Mouse (Mus musculus) stomach, embryonic 15.5 days (tissue): Measurements from ENCODE around the gene Gm5901. TPM values are rescaled to one million over a fixed set of nuclear protein-coding genes. Genes with fewer than 3 reads are reported as not detected.
"Not testable (repeated sequence)": the region's sequence is repeated elsewhere in the genome, so short reads cannot be mapped to it uniquely, and the experiment has no call there.

Source experiments
- ATAC-seq: fragments of 200-750 bp; cut with Nextera tagmentation; 2 replicates; pipeline ENCODE4 v1.8.0; 2017; ENCODE audit warnings: low read depth, moderate number of reproducible peaks, moderate TSS enrichment; ENCODE audit not compliant: insufficient read depth, low FRiP score
- H3K27ac ChIP-seq: fragments of 300-500 bp; sonication (generic); 2 replicates; pipeline ENCODE4 v1.5.1; 2015; ENCODE audit warnings: mild to moderate bottlenecking, inconsistent platforms
- H3K27me3 ChIP-seq: fragments of 300-500 bp; sonication (generic); replicated peaks from 2 replicates; pipeline ENCODE4 v1.6.1; 2015; ENCODE audit warnings: inconsistent platforms
- H3K36me3 ChIP-seq: fragments of 300-500 bp; sonication (generic); 2 replicates; pipeline ENCODE4 v1.6.1; 2015; ENCODE audit warnings: inconsistent platforms
- H3K4me1 ChIP-seq: fragments of 300-500 bp; sonication (generic); 2 replicates; pipeline ENCODE4 v1.6.1; 2015; ENCODE audit warnings: inconsistent platforms
- H3K4me2 ChIP-seq: fragments of 300-500 bp; sonication (generic); 2 replicates; pipeline ENCODE4 v1.6.1; 2015; ENCODE audit warnings: mild to moderate bottlenecking, inconsistent platforms
- H3K4me3 ChIP-seq: fragments of 300-500 bp; sonication (generic); replicated peaks from 2 replicates; pipeline ENCODE4 v1.5.1; 2015; ENCODE audit warnings: inconsistent platforms
- H3K9ac ChIP-seq: fragments of 300-500 bp; sonication (generic); 2 replicates; pipeline ENCODE4 v1.6.1; 2015; ENCODE audit warnings: inconsistent platforms
- H3K9me3 ChIP-seq: fragments of 300-500 bp; sonication (generic); 2 replicates; pipeline ENCODE4 v1.6.1; 2016; ENCODE audit warnings: inconsistent platforms
- WGBS: fragments of 180-500 bp; shearing (Covaris S2); methylation state at CpG from one replicate; pipeline ENCODE4 v1.1.7; 2015; 5-methylcytosine and 5-hydroxymethylcytosine counted together
- polyA plus RNA-seq: library from polyadenylated mRNA; unstranded; fragments of >200 nt; fragmentation: Nextera tagmentation; extraction: Ambion mirVana; gene quantifications from 2 replicates; pipeline ENCODE4 v1.2.1, GENCODE M21; 2015

The Gm5901 gene
- polyA plus RNA-seq, 1 experiment from 2014 or later, result not detected

DNA sequence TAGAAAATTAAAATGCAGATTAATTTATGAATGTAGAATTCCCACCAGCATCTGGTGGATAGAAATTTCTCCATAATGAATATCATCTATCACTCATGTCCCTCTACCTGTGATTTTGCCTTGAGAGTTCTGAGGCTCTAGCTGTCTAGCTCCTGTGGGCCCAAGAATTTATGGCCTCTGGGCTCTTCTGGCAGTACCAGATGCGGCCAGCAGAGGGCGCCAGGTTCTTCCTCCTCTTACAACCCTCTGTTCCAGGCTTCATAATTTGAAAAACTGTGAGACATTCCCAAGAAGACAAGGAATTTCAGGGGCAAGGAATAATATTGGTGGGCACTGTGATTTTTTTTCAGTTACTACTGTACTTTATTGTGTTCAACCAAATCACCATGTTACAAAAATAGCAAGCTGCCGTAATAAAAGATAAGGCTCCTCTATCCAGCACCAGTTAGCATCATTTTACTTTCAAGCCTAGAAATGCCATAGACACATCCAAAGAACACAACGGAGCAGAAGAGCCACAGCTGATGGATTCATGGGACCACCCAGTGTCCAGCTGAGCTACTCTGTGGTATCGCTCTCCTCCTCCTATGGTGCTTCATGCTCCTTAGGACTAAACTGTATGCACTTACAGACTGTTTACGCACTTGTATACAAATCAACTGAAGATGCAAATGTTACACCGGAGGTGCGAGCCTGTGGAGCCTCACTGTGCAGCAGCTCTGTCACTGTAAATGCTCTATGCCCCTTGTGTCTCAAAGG is 37.2 kb downstream of the Gm5901 start:
- WGBS, result 56% methylated on average over 8 of the region's 8 CpGs

DNA sequence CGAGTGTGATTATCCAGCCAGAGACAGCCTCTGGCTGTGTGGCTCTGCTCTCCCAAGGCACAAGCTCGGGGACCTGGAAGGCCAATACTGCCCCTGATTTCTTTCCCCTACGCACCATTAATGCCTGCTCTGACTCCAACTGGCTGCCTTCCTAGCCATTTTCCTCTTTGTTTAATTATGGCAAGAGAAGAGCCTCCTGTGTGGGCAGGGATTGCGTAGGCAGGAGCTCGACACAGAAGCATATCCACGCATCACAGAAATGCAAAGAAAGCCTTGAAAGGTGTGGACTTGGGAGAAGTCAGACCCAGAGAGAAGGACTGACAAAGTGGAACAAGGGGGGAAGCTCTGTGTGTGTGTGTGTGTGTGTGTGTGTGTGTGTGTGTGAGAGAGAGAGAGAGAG is 39.5 kb downstream of the Gm5901 start:
- no peak overlapping the region for H3K4me2 ChIP-seq
- no peak for ATAC-seq
- no peak overlapping the region for H3K27ac ChIP-seq
- H3K4me3 ChIP-seq, result no peak overlapping the region
- no peaks in the 10 kb centered on the region for H3K4me1 ChIP-seq
- no peak overlapping the region for H3K9ac ChIP-seq
- H3K27me3 ChIP-seq, result no peaks in the 10 kb centered on the region
- H3K36me3 ChIP-seq, result no peaks in the 10 kb centered on the region
- no peaks in the 10 kb centered on the region for H3K9me3 ChIP-seq
- WGBS, result 48% methylated on average over 6 of the region's 6 CpGs

More for the DNA sequence above, 37.2 kb downstream of the Gm5901 start:
- not testable (repeated sequence) for H3K9me3 ChIP-seq, H3K4me2 ChIP-seq, H3K36me3 ChIP-seq, H3K4me3 ChIP-seq, H3K27me3 ChIP-seq, H3K4me1 ChIP-seq, H3K9ac ChIP-seq, H3K27ac ChIP-seq, ATAC-seq

DNA sequence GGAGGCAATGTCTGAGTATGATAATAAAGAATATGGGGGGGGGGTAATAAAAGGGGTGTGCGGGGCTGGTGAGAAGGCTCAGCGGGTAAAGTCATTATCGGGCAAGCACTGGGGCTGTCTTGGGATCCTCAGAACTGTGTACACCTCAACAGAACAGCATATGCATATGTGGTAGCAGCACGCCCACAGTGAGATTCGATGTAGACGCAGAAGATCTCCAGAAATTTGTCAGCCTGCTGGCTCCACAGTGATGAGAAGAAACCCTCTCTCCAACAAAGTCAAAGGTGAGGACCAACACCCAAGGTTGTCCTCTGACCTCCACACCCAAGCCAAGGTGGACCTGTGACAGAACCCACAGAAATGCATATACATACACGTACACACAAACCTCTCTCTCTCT is 41.7 kb downstream of the Gm5901 start:
- H3K9ac ChIP-seq, result no peak overlapping the region
- WGBS, result 87% methylated on average over 7 of the region's 7 CpGs

GRCm38 (mm10) chr7:105418106-105418505 is 43.3 kb downstream of the Gm5901 start:
- no peaks in the 10 kb centered on the region for H3K36me3 ChIP-seq

More for the DNA sequence above, 41.7 kb downstream of the Gm5901 start:
- no peaks in the 10 kb centered on the region for H3K9me3 ChIP-seq
- no peak for ATAC-seq
- no peak overlapping the region for H3K27ac ChIP-seq
- no peaks in the 10 kb centered on the region for H3K4me1 ChIP-seq
- no peaks in the 10 kb centered on the region for H3K36me3 ChIP-seq
- no peak overlapping the region for H3K4me3 ChIP-seq
- H3K4me2 ChIP-seq, result no peak overlapping the region
- no peaks in the 10 kb centered on the region for H3K27me3 ChIP-seq

GRCm38 (mm10) chr7:105420903-105421302 is 46.1 kb downstream of the Gm5901 start:
- no peak overlapping the region for H3K27ac ChIP-seq
- H3K36me3 ChIP-seq, result no peaks in the 10 kb centered on the region
- H3K4me3 ChIP-seq, result no peak overlapping the region
- H3K27me3 ChIP-seq, result peaks cover 14% of the 10 kb centered on the region; the same call in 1 of the 2 replicates
- no peak overlapping the region for H3K9ac ChIP-seq
- H3K4me1 ChIP-seq, result peaks cover 7% of the 10 kb centered on the region; the same call in 1 of the 2 replicates
- WGBS, result 15% methylated on average over 2 of the region's 2 CpGs
- no peak overlapping the region for H3K4me2 ChIP-seq
- peak; percentile 33; the same call in 1 of the 2 replicates for ATAC-seq
- H3K9me3 ChIP-seq, result no peaks in the 10 kb centered on the region

More at GRCm38 (mm10) chr7:105418106-105418505, 43.3 kb downstream of the Gm5901 start:
- Histone ChIP-seq H3K9ac (no peak overlapping the region), H3K4me3 (no peak overlapping the region), H3K4me1 (no peaks in the 10 kb centered on the region), H3K9me3 (no peaks in the 10 kb centered on the region), H3K4me2 (no peak overlapping the region), H3K27ac (no peak overlapping the region), H3K27me3 (no peaks in the 10 kb centered on the region)
- 84% methylated on average over 5 of the region's 5 CpGs for WGBS
- ATAC-seq, result no peak

DNA sequence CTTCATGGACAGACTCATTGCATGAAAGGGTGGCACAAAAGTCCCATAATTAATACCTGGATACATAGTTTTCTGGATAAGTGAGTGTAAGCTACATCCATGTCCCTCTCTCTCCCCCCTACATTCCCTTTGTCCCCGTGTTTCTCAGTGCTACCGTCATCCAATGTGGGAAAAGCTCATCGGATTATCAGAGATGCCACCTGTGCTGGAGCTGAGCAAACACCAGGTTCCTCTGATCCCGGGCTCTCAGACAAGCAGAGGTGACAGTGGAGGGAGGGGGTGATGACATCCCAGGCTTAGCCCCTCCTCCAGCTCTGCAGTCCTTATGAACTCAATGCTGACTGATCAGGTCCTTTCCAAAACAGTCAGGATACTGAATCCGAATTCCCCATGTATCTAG is 49.5 kb downstream of the Gm5901 start:
- Histone ChIP-seq H3K27me3 (peaks cover 24% of the 10 kb centered on the region), H3K4me1 (peaks cover 10% of the 10 kb centered on the region; the same call in 1 of the 2 replicates), H3K36me3 (no peaks in the 10 kb centered on the region), H3K9me3 (no peaks in the 10 kb centered on the region), H3K4me3 (no peak overlapping the region), H3K9ac (no peak overlapping the region), H3K4me2 (no peak overlapping the region), H3K27ac (no peak overlapping the region)
- ATAC-seq, result no peak
- WGBS, result 23% methylated on average over 5 of the region's 5 CpGs

GRCm38 (mm10) chr7:105425424-105426043 is 50.7 kb downstream of the Gm5901 start, which contains the start of gene Cckbr:
TSS of gene Cckbr (plus strand) at chr7:105425731.
- peak; percentile 83 for ATAC-seq
- Histone ChIP-seq H3K36me3 (no peaks in the 10 kb centered on the region), H3K4me2 (peak within 1 kb of the TSS; percentile 81), H3K27ac (no peak within 1 kb of the TSS), H3K4me3 (peak within 1 kb of the TSS; percentile 38), H3K9me3 (no peaks in the 10 kb centered on the region), H3K27me3 (peaks cover 24% of the 10 kb centered on the region), H3K4me1 (peaks cover 10% of the 10 kb centered on the region; the same call in 1 of the 2 replicates), H3K9ac (no peak within 1 kb of the TSS)
- WGBS, result 2% methylated on average over 31 of the region's 31 CpGs

GRCm38 (mm10) chr7:105426051-105426450 is 51.2 kb downstream of the Gm5901 start:
- Histone ChIP-seq H3K4me2 (peak overlapping the region; percentile 81), H3K9ac (no peak overlapping the region), H3K9me3 (no peaks in the 10 kb centered on the region), H3K27ac (no peak overlapping the region), H3K4me1 (peaks cover 10% of the 10 kb centered on the region; the same call in 1 of the 2 replicates), H3K36me3 (no peaks in the 10 kb centered on the region), H3K27me3 (peaks cover 24% of the 10 kb centered on the region), H3K4me3 (peak overlapping the region; percentile 38)
- 0 out of 2 replicates have a peak, but pooled peaks have one; percentile 13 for ATAC-seq
- 5% methylated on average over 11 of the region's 11 CpGs for WGBS

Other genes with a start within 250 kb of the Gm5901 start
- not detected in 2 replicates for gene Olfr683, start 228.0 kb upstream of the Gm5901 start, polyA plus RNA-seq
- gene Olfr684, start 211.4 kb upstream of the Gm5901 start, polyA plus RNA-seq, result not detected in 2 replicates
- not detected in 2 replicates for gene Olfr685, start 189.0 kb upstream of the Gm5901 start, polyA plus RNA-seq
- not detected in 2 replicates for gene Olfr686, start 167.6 kb upstream of the Gm5901 start, polyA plus RNA-seq
- gene Olfr688, start 86.9 kb upstream of the Gm5901 start, polyA plus RNA-seq, result not detected in 2 replicates
- 0.08 TPM in 1 of 2 replicates, not detected in the other for gene Olfr689, start 63.9 kb upstream of the Gm5901 start, polyA plus RNA-seq
- gene Olfr690, start 40.9 kb upstream of the Gm5901 start, polyA plus RNA-seq, result not detected in 2 replicates
- gene Olfr691, start 32.8 kb upstream of the Gm5901 start, polyA plus RNA-seq, result not detected in 2 replicates
- gene Olfr692, start 6.8 kb upstream of the Gm5901 start, polyA plus RNA-seq, result not detected in 2 replicates
- gene Fam160a2, start 25.0 kb downstream of the Gm5901 start, polyA plus RNA-seq, result 40.7 and 44.0 TPM in 2 replicates
- not detected in 2 replicates for gene Cnga4, start 29.5 kb downstream of the Gm5901 start, polyA plus RNA-seq
- gene Cckbr, start 50.7 kb downstream of the Gm5901 start, polyA plus RNA-seq, result 0.52 and 0.57 TPM in 2 replicates
- 115 and 131 TPM in 2 replicates for gene Cavin3, start 107.3 kb downstream of the Gm5901 start, polyA plus RNA-seq
- 31.5 and 31.8 TPM in 2 replicates for gene Smpd1, start 179.3 kb downstream of the Gm5901 start, polyA plus RNA-seq
- 31.3 and 36.1 TPM in 2 replicates for gene Apbb1, start 206.6 kb downstream of the Gm5901 start, polyA plus RNA-seq
- gene Hpx, start 225.1 kb downstream of the Gm5901 start, polyA plus RNA-seq, result 7.0 and 17.7 TPM in 2 replicates